Mouse (Mus musculus): ENCODE measurements around the gene Tnfrsf1b. TPM values are rescaled to one million over a fixed set of nuclear protein-coding genes. Genes with fewer than 3 reads are reported as not detected.

The Tnfrsf1b gene
- total RNA-seq, 2 experiments from 2014 or later, result 4.4 to 5.8 TPM

DNA sequence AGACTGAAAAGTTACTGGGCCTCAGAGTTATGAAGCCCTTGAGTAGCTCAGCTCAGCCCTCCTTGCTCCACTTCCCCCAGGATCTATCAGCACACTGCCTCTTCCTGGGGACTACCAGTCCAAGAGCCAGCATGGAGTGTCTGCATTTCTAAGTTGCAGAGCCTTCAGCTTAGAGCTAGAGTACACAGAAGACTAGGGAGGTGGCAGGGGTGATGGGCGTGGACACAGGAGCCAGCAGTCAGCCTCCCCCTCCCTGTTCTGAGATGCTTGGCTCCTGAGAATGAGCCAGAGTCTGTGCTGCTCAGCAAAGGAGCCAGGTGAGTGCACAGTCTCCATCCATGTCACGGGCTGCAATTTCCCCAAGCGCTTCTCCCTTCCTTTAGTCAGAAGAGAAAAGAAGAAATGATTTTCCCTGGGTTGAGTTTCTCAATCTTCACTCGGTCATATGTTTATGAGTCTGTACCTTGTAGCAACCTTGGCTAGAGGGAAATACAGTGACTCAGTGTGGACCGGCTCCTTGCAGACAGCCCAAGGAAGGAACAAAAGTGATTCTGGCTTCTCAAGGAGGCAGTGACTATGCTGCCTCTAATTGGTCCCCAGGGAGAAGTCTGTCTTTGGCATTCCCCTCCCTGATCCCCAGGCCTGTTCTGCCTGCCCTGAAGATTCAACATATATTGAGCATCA is 11.2 kb upstream of the Tnfrsf1b start:
- no peak for DNase-seq

- no peak for DNase-seq
Observed at GRCm38 (mm10) chr4:145256144-145256543, 9.5 kb upstream of the Tnfrsf1b start.

DNA sequence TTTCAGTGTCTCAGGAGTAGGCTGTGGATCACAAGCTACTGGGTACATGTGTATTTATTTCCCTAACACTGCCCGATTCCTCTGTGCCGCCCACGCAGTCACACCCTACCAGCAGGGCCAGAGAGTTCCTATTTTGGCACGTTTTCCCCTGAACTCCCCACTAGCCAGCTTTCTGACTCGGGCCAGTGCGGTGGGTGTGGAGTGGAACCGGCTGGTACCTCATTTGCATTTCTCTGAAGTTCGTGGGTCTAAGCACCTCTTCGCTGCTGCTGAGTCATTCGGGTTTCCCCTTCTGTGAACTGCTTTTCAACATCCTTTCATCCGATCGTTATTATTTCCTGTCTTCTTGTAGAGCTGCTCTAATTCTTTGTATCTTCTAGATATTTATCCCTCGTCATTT is 7.7 kb upstream of the Tnfrsf1b start:
- DNase-seq, result no peak

DNA sequence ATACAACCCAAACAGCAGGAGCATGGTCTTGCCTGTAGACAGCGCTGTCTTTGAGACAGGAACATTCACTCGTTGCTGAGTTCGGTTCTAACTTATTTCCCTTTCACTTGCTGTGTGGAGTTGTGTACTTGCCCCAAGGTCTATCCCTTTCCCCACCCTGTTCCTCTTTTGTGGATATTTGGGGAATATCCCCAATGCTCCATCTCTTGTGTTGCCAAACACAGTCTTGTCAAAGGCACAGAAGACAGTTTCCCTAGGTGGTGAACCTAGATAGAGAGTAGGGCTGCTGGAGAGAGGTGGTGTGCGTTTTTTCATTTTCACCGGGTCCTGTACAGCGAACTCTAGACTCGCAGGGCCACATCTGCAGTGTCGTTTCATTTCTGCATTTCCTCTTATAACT is 5.9 kb upstream of the Tnfrsf1b start:
- no peak for DNase-seq

GRCm38 (mm10) chr4:145251546-145251945 is 4.9 kb upstream of the Tnfrsf1b start:
- DNase-seq, result no peak

- DNase-seq, result no peak
Observed at GRCm38 (mm10) chr4:145250002-145250401, 3.3 kb upstream of the Tnfrsf1b start.

DNA sequence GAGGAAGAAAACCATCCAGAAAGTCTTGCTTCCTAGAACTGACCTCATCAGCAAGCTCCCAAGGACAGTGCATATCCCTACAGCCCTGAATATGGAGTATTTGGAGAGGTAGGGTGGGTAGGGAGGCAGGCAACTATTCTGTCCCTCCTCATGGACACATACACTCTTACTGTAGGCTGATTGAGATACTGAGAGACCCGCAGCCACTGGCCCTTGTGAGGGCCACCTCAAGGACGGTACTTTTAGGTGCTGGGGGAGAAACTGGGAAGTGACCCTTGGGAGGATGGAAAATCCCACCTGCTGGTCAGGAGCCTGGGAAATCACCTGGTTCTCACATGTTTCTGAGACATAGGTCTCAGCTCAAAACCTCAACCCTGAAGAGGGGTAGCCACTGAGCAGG is 886 bp upstream of the Tnfrsf1b start:
- no peak for DNase-seq

- no peak for DNase-seq
Observed at GRCm38 (mm10) chr4:145245581-145245980, 1.1 kb downstream of the Tnfrsf1b start.

DNA sequence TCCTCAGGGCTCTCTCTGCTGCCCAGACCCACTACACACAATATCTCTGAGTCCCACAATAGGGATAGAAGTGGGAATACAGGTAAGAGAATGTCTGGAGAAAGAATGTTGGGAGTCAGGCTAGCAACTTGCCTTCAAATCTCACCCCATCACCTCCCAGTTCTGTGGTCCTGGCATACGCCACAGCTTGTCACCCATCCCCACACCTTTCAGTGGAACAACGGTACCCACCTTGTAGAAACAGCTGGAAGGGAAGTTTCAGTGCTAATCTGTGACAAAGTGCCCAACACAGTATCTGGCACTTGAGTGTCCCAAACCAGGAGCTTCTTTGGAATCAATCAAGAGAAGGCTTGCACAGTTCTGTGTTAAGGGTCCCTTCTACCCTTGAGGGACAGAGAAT is 2.0 kb downstream of the Tnfrsf1b start:
- DNase-seq, result no peak

DNA sequence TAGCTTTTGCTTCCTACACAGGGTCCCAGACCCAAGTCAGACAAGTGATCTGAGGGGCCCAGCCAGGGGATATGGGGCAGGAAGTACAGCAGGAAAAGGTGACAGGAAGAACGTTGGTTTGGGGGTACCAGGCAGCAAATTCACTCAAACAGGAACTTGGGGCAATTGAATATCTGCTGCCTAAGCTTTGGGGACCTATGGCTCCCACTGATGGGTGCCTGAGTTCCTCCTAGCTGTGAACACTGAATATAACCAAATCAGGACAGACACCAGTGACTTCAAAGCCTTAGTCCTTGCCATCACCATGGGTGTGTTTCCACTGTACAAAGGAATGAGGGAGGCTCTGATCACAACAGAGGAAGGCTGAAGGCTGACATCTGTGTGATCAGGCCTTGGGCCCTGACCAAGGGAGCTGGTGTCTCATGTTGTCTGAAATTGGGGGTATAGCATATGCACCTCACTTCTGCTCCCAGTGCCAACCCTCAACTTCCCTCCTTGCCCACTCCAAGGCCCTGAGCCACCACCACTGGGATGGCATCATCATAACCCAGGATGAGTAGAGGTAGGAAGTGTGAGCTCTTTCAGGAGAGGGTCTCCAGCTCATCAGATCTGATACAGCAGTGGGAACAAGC is 3.8 kb downstream of the Tnfrsf1b start:
- DNase-seq, result no peak

GRCm38 (mm10) chr4:145240723-145241231 is 5.9 kb downstream of the Tnfrsf1b start:
- DNase-seq, result no peak

DNA sequence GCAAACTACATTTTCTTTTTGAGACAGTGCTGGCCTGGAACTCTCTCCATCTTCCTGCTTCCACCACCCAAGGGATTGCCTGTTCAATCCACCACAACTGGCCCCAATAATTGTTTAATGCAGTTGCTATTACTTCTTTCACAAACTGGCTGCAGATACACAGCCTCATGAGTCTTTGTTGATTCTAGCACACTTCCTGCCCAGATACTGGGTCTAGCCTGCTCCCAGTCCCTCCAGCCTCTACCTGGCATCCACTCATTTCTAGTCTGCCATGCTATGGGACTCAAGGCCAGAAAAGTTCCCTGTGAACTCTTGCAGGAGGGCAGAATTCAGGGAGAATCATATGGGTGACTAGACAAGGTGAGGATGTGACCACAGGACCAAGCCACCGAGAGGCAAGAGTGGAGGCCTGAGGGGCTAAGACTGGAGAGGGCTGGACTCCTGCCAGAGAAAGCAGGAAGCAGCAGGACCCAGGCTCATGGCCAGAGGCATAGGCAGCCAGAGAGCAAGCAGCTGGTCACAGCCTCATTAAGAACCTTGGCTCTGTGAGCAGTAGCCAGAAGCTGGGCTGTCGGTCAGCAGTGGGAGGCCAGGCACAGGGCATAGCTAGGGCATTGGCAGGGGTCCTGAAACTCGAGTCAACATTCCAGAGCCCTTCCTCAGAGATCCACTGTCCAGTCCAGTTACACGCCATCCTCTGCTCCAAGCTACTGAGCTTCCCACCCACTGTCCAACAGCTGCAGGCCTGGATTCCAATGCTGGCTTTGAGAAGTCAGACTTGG is 7.4 kb downstream of the Tnfrsf1b start:
- peak; percentile 79 for DNase-seq

DNA sequence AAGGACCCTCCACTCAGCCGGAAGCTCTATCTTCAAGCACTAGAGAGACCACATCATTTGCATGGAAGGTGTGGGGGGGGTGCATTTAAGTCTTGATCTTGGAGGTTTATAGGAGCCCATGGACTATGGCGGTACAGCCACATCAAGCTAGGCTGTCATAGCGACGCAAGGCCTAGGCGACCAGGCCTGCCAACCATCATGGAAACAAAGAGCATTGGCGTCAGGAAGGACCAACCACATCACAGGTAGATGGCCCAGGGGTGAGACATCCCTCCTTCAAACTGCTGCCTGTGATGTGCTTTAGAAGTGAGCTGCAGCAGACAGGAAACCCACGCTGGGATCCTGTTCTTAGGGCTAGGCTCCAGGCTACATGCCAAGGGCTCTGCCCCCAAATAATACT is 10.6 kb downstream of the Tnfrsf1b start:
- DNase-seq, result no peak

DNA sequence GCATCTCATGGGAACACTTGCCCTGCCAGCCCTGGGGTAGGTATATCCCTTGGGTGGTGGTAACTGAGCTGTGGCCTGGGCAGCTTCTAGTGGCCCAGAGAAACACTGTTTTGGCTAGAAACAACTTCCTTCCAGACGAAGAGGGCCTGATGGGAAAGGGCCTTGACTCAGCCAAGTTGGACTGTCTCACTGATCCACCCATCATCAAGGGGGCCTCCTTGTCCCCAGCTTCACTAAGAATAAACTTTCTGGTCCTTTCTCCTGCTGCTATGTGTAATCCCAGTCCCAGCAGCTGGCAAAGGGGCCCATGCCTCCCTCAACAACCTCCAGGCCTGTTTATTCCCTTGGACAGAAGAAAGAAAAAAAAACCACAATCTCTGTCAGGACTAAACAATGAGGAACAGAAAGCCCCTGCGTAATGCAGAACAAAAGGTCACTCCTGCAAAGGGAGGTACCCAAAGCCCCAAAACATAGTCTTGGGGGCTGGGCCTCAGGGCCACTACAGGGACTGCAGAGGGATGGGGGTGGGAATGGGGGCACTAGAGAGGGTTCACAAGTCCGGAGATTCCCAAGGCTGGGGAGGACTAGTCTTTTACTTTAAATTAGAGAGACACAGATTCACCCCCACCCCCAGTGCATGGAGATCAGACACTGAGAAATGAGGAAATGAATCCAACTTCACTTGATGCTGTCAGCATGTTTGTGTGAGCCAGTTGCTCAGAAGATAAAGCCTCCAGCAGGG is 13.0 kb downstream of the Tnfrsf1b start:
- DNase-seq, result no peak

GRCm38 (mm10) chr4:145231732-145232131 is 14.9 kb downstream of the Tnfrsf1b start:
- no peak for DNase-seq

DNA sequence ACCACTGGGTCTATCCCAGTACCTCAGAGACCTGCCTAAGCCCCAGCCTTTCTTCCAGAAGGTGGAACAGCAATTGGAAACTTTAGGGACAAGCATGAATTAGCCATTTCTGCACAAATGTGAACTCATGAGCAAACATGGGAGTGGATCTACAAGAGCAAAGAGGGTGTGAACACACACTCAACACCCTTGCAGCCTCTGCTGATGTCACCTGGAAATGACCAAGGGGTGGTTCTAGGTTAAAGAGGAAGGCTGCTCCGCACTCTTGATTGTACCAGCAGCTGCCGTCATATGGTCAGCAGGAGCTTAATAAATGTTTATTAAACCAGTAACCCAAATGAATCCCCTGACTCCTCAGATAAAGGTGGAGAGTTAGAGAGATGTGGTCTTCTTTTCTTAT is 16.0 kb downstream of the Tnfrsf1b start:
- no peak for DNase-seq

DNA sequence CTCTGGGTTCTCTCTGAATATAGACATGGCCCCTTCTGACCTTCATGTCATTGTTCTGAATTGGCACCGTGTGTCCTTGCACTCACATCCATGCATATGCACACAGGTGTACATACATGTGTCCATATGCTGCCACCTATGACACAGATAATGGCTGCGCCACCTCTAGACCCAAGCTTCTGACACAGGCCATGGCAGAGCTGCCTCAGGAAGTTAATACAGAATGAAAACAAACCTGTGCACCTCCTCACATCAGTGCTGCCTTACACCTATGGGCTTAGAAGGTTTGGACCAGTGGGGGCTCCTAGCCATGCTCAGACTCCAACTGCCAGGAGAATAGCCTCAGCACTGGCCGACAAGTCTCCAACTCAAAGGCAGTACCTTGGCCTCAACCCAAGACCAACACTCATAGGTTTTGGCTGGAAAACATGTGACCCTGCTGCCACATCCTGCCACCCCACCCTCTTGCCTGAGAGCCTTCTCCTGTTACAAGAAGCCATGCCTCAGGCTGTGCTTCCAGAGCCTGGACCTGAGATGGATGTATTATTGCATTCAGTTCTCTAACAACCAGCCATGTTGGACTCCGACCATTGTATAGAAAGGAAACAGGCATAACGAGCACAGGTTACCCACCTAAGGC is 17.0 kb downstream of the Tnfrsf1b start:
- no peak for DNase-seq

- no peak for DNase-seq
Observed at GRCm38 (mm10) chr4:145229051-145229450, 17.6 kb downstream of the Tnfrsf1b start.

- no peak for DNase-seq
Observed at GRCm38 (mm10) chr4:145224613-145225012, 22.1 kb downstream of the Tnfrsf1b start.

DNA sequence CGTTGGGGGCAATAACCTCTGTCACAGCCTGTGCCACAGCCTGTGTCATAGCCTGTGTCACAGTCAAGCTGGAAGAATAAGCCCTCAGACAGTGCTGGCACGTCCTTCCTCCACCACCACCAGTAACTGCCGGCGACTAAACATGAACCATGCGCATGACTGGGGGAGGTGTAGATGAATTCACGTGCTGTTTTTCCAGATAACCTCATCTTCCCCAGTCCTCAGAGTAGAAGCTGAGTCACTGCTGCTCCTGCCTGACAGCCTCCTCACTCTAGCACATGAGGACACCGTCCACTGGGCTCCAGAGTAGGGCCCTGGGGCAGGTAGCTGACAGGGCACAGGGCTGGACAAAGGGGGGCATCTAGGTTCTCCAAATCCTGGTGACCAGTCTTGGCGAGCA is 24.6 kb downstream of the Tnfrsf1b start:
- no peak for DNase-seq

DNA sequence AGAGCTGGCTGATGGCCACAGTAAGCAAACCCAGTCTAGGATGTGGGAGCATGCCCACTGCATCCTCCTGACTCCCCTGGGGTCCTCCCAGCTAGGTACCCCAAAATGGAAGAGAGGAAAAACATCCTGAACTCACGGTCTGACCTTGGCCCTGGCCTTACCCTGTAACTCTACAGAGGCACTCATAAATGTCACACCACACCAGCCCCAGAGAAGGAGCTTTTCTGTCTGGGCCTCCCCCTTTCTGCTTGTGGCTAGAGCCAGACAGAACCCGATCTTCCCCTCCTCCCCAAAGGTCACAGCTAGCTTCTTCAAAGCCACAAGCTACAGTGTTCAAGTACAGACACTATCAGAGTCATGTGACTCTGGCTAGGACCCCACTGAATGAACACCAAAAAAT is 25.3 kb downstream of the Tnfrsf1b start:
- no peak for DNase-seq

DNA sequence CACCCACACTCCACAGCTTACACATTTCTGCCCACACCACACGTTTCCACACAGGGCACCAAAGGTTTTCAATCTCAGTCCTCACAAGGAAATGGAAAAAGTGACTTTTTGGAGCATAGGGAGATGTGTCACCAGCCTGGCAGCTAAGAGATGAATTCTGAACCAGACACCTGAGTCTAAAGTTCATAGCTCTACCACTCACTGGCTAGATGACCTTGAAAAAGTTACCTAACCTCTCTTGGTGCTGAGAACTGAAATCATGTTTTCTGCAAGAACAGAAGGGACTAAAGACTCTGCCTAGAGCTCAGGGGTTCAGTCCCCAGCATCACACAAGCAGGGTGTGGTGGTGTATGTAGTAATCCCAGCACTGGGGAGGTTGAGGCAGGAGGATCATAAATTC is 26.7 kb downstream of the Tnfrsf1b start:
- no peak for DNase-seq
